Mouse (Mus musculus) liver, adult 2 months (tissue): Measurements from ENCODE around the gene Secisbp2. TPM values are rescaled to one million over a fixed set of nuclear protein-coding genes. Genes with fewer than 3 reads are reported as not detected.
"Not testable (repeated sequence)": the region's sequence is repeated elsewhere in the genome, so short reads cannot be mapped to it uniquely, and the experiment has no call there.

Experiments used
- DNase-seq: peaks from one replicate; pipeline ENCODE4 v3.0.0-alpha.2; 2011; ENCODE audit warnings: low read depth, low spot score; ENCODE audit errors: extremely low read depth
- H3K27ac ChIP-seq: fragments of 200-500 bp; replicated peaks from 2 replicates; pipeline ENCODE4 v1.5.1; 2012; ENCODE audit warnings: low read depth, mild to moderate bottlenecking, control low read depth, inconsistent platforms, low read length; ENCODE audit not compliant: insufficient read depth
- H3K27me3 ChIP-seq: fragments of 200-500 bp; 2 replicates; pipeline ENCODE4 v1.6.1; 2012; ENCODE audit warnings: mild to moderate bottlenecking, moderate library complexity, low read length, inconsistent platforms; ENCODE audit not compliant: control insufficient read depth, insufficient read depth
- H3K36me3 ChIP-seq: fragments of 200-500 bp; 2 replicates; pipeline ENCODE4 v1.6.1; 2012; ENCODE audit warnings: low read length, inconsistent platforms; ENCODE audit not compliant: control insufficient read depth, insufficient read depth
- H3K4me1 ChIP-seq: fragments of 200-500 bp; 2 replicates; pipeline ENCODE4 v1.6.1; 2011; ENCODE audit warnings: low read length; ENCODE audit not compliant: control insufficient read depth, insufficient read depth
- H3K4me3 ChIP-seq: fragments of 200-500 bp; 2 replicates; pipeline ENCODE4 v1.5.1; 2011; ENCODE audit warnings: low read depth, mild to moderate bottlenecking, control low read depth, low read length, moderate library complexity; ENCODE audit not compliant: insufficient read depth
- H3K79me2 ChIP-seq: fragments of 200-500 bp; 2 replicates; pipeline ENCODE4 v1.6.1; 2012; ENCODE audit warnings: inconsistent platforms, mild to moderate bottlenecking, low read length, moderate library complexity; ENCODE audit not compliant: control insufficient read depth, insufficient read depth
- H3K9ac ChIP-seq: fragments of 200-500 bp; 2 replicates; pipeline ENCODE4 v1.6.1; 2012; ENCODE audit warnings: low read depth, mild to moderate bottlenecking, control low read depth, inconsistent platforms, low read length
- CTCF ChIP-seq: fragments of 200-500 bp; IDR thresholded peaks from 2 replicates; pipeline ENCODE4 v1.5.1; 2011; ENCODE audit warnings: low read depth, low read length, control low read depth
- POLR2A ChIP-seq: fragments of 200-500 bp; IDR thresholded peaks from 2 replicates; pipeline ENCODE4 v1.6.1; 2011; ENCODE audit warnings: low read length, control low read depth; ENCODE audit not compliant: insufficient read depth; ENCODE audit errors: extremely low read depth
- WGBS: fragments of 180-500 bp; shearing (Covaris S2); methylation state at CpG from one replicate; pipeline ENCODE4 v1.1.7; 2018; 5-methylcytosine and 5-hydroxymethylcytosine counted together
- polyA plus RNA-seq: library from polyadenylated mRNA; depleted of rRNA; stranded (reverse); fragments of >200 nt; gene quantifications from 2 replicates; pipeline ENCODE4 v1.2.3, GENCODE M21; 2012
- total RNA-seq: library from RNA; depleted of rRNA; stranded (reverse); fragments of >200 nt; gene quantifications from 2 replicates; pipeline ENCODE4 v1.2.3, GENCODE M21; 2014

Secisbp2 gene
- total and polyA plus RNA-seq, 2 experiments: 9.0 to 13.6 TPM

- H3K4me1 ChIP-seq: peaks cover 5% of the 10 kb centered on the region
- H3K36me3 ChIP-seq: peaks cover 43% of the 10 kb centered on the region
- no peak overlapping the region for H3K4me3 ChIP-seq
- TF ChIP-seq CTCF: no peak
- TF ChIP-seq POLR2A: no peak
- peaks cover 12% of the 10 kb centered on the region; the same call in 1 of the 2 replicates for H3K79me2 ChIP-seq
- DNase-seq: no peak
- no peak overlapping the region for H3K27ac ChIP-seq
- WGBS: 97% methylated on average over 9 of the region's 9 CpGs
- no peaks in the 10 kb centered on the region for H3K27me3 ChIP-seq
- H3K9ac ChIP-seq: no peak overlapping the region
Observed at GRCm38 (mm10) chr13:51653961-51654360, 2.5 kb downstream of the Secisbp2 start.

DNA sequence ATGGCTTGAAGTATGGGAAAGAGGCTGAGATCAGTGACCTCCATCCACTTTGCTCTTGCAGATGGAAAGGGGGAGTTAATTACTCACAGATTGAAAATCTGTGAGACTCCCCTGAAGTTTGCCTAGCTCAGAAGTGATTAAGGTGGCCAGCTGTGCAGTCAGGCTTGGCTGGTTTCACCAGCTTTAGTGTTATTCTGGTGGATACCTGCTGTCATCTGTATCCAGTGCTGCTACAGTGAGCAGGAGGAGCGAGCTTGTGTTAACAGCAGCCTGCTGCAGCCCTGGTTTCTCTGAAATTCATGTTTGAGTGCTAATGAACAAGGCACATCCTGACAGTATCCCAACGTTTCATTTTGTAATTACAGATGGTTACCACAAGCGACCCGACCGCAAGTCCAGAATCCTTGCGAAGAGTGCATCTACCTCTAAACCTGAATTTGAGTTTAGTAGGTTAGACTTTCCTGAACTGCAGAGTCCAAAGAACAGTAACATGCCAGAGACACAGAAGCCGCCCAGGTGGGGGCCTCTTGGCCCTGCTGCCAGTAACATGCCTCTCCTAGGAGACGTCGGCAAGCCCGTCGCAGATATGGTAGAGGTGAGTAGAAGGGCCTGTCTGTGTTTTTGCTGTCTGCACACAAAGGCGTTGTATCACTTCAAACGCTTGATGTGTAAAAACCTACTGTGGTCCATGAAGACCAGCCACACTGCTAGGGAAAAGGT, 5.2 kb downstream of the Secisbp2 start:
- Histone ChIP-seq H3K27me3 (no peaks in the 10 kb centered on the region), H3K79me2 (peaks cover 12% of the 10 kb centered on the region; the same call in 1 of the 2 replicates), H3K4me1 (peaks cover 3% of the 10 kb centered on the region), H3K9ac (no peak overlapping the region), H3K27ac (no peak overlapping the region), H3K4me3 (no peak overlapping the region), H3K36me3 (peaks cover 53% of the 10 kb centered on the region)
- 94% methylated on average over 13 of the region's 13 CpGs for WGBS
- TF ChIP-seq POLR2A: no peak
- no peak for TF ChIP-seq CTCF
- no peak for DNase-seq

GRCm38 (mm10) chr13:51658094-51658493, 6.6 kb downstream of the Secisbp2 start:
- Histone ChIP-seq H3K4me3 (no peak overlapping the region), H3K27me3 (no peaks in the 10 kb centered on the region), H3K9ac (no peak overlapping the region), H3K36me3 (peaks cover 66% of the 10 kb centered on the region), H3K27ac (no peak overlapping the region), H3K79me2 (peaks cover 6% of the 10 kb centered on the region; the same call in 1 of the 2 replicates), H3K4me1 (peaks cover under 1% of the 10 kb centered on the region; the same call in 1 of the 2 replicates)
- no peak for DNase-seq
- WGBS: 80% methylated on average over 3 of the region's 3 CpGs
- TF ChIP-seq CTCF (no peak), POLR2A (no peak)

- Histone ChIP-seq H3K9ac (no peak overlapping the region), H3K4me3 (no peak overlapping the region), H3K4me1 (peaks cover 1% of the 10 kb centered on the region; the same call in 1 of the 2 replicates), H3K36me3 (peaks cover 69% of the 10 kb centered on the region), H3K79me2 (no peaks in the 10 kb centered on the region), H3K27ac (no peak overlapping the region), H3K27me3 (no peaks in the 10 kb centered on the region)
- TF ChIP-seq CTCF: no peak
- TF ChIP-seq POLR2A: no peak
- WGBS: 98% methylated on average over 7 of the region's 7 CpGs
- no peak for DNase-seq
Observed at GRCm38 (mm10) chr13:51659573-51659972, 8.1 kb downstream of the Secisbp2 start.

DNA sequence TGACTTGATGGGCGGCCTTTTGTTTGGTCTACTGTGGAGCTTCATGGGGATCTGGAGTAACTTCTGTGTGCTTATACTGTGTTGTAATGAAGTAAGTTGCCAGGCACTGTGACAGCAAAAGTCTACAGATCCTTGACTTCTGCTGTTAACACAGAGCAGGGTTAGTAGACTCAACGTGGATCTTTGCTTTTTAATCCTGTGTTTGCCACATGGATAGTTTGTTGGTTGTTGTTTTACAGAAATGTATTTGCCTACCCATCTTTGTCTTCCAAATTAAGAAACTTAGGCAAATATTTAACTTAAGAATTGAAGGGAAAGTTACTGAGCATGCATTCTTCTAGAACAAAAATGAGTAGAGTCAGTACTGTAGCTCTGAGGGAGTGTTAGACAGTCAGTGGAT, 12.1 kb downstream of the Secisbp2 start:
- WGBS: 30% methylated on average over 2 of the region's 2 CpGs
- H3K36me3 ChIP-seq: peaks cover 67% of the 10 kb centered on the region
- H3K4me1 ChIP-seq: peaks cover 1% of the 10 kb centered on the region; the same call in 1 of the 2 replicates
- no peak overlapping the region for H3K27ac ChIP-seq
- no peaks in the 10 kb centered on the region for H3K79me2 ChIP-seq
- TF ChIP-seq CTCF (no peak), POLR2A (no peak)
- H3K9ac ChIP-seq: no peak overlapping the region
- DNase-seq: peak; percentile 19
- H3K27me3 ChIP-seq: no peaks in the 10 kb centered on the region
- no peak overlapping the region for H3K4me3 ChIP-seq

GRCm38 (mm10) chr13:51668195-51668594, 16.7 kb downstream of the Secisbp2 start:
- not testable (repeated sequence) for H3K27ac ChIP-seq, DNase-seq, H3K79me2 ChIP-seq, H3K9ac ChIP-seq, H3K4me3 ChIP-seq, H3K4me1 ChIP-seq, H3K27me3 ChIP-seq
- peaks cover 56% of the 10 kb centered on the region for H3K36me3 ChIP-seq
- 93% methylated on average over 12 of the region's 12 CpGs for WGBS
